Mouse (Mus musculus) cerebellum, adult (tissue): Measurements from ENCODE around the gene Dnajb6.
"Not testable (repeated sequence)": the region's sequence is repeated elsewhere in the genome, so short reads cannot be mapped to it uniquely, and the experiment has no call there.

Experiments
- ATAC-seq: cut with Nextera tagmentation; 2 replicates; pipeline ENCODE4 v1.9.2; 2017; ENCODE audit warnings: mild to moderate bottlenecking, moderate library complexity, mixed read lengths; ENCODE audit not compliant: insufficient number of reproducible peaks, low FRiP score, low TSS enrichment

Gene Dnajb6

GRCm38 (mm10) chr5:29752894-29753293 is 17.4 kb downstream of the Dnajb6 start:
- ATAC-seq = no peak

- no peak for ATAC-seq
Measured at GRCm38 (mm10) chr5:29759318-29759717, 23.8 kb downstream of the Dnajb6 start.

GRCm38 (mm10) chr5:29770935-29771334 is 35.4 kb downstream of the Dnajb6 start:
- no peak for ATAC-seq

GRCm38 (mm10) chr5:29772038-29772437 is 36.5 kb downstream of the Dnajb6 start:
- no peak for ATAC-seq

- ATAC-seq = peak; percentile 84
Measured at GRCm38 (mm10) chr5:29772651-29773330, 37.3 kb downstream of the Dnajb6 start.

GRCm38 (mm10) chr5:29773460-29774150 is 38.1 kb downstream of the Dnajb6 start:
- 0 out of 2 replicates have a peak, but pooled peaks have one; percentile 31 for ATAC-seq

- ATAC-seq = no peak
Measured at GRCm38 (mm10) chr5:29775437-29775836, 39.9 kb downstream of the Dnajb6 start.

GRCm38 (mm10) chr5:29778029-29778428 is 42.5 kb downstream of the Dnajb6 start:
- ATAC-seq = no peak

- ATAC-seq = not testable (repeated sequence)
Measured at GRCm38 (mm10) chr5:29779733-29780132, 44.2 kb downstream of the Dnajb6 start.

GRCm38 (mm10) chr5:29782261-29782660 is 46.8 kb downstream of the Dnajb6 start:
- ATAC-seq = no peak

GRCm38 (mm10) chr5:29784906-29785305 is 49.4 kb downstream of the Dnajb6 start:
- ATAC-seq = not testable (repeated sequence)

- not testable (repeated sequence) for ATAC-seq
Measured at GRCm38 (mm10) chr5:29785953-29786352, 50.5 kb downstream of the Dnajb6 start.

GRCm38 (mm10) chr5:29794933-29795332 is 59.4 kb downstream of the Dnajb6 start:
- ATAC-seq = not testable (repeated sequence)

GRCm38 (mm10) chr5:29808940-29809339 is 73.5 kb downstream of the Dnajb6 start:
- ATAC-seq = no peak

GRCm38 (mm10) chr5:29811377-29811921 is 76.0 kb downstream of the Dnajb6 start:
- ATAC-seq = not testable (repeated sequence)

GRCm38 (mm10) chr5:29816523-29817242 is 81.2 kb downstream of the Dnajb6 start:
- ATAC-seq = no peak

GRCm38 (mm10) chr5:29817400-29817799 is 81.9 kb downstream of the Dnajb6 start:
- ATAC-seq = no peak

GRCm38 (mm10) chr5:29818287-29818686 is 82.8 kb downstream of the Dnajb6 start:
- no peak for ATAC-seq

GRCm38 (mm10) chr5:29824796-29825195 is 89.3 kb downstream of the Dnajb6 start:
- ATAC-seq = no peak

- ATAC-seq = no peak
Measured at GRCm38 (mm10) chr5:29826780-29827179, 91.3 kb downstream of the Dnajb6 start.
